Mouse (Mus musculus): Measurements from ENCODE around the gene Snrpa.

- TF ChIP-seq TAL1 (IDR thresholded peaks at IDR 0.05; ENCODE audit: low read length), result no peak
- no peak for TF ChIP-seq GATA1 (IDR thresholded peaks at IDR 0.05; ENCODE audit: low read length)
Observed at GRCm38 (mm10) chr7:27158171-27158570, 37.9 kb downstream of the Snrpa start.
